Mouse (Mus musculus): ENCODE results near the gene Cysrt1.
"Not testable (repeated sequence)": the region's sequence is repeated elsewhere in the genome, so short reads cannot be mapped to it uniquely, and the experiment has no call there.

The Cysrt1 gene

DNA sequence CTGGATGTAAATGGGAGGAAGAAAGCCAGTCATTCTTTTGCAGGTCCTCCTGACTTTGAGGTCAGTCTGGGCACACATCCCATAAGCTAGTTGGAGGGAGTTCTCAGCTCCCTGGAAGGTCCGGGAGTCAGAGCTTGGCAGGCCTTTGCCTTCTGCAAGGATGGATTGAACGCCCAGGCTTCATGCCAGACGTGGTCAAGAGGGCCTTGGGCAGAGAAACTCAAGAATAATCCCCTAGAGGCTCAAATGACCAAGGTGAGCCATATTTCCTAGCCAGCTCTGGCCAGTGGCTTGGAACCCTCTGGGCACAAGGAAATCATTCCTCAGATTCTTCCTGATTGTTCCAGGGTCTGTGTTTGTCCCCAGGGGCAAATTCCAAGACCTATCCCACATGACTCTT is 22.6 kb upstream of the Cysrt1 start:
- no peak for DNase-seq (ENCODE audit: low read depth, low spot score)

DNA sequence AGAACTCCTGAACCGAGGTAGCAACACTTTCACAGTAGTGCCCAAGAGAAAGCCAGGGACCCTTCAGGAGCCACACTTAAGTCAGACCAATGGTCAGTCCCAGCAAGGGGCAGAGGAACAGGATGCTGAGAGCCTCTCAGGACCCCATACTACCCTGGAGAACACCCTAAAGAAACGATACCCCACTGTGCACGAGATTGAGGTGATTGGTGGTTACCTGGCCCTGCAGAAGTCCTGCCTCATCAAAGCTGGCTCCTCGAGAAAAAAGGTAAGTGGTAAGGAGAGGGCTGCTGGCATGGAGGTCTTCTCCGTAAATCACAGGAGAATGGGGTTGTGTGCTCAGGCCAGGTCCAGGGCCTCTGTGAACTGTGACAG is 22.0 kb upstream of the Cysrt1 start:
- no peak for DNase-seq (ENCODE audit: low read depth, low spot score)

DNA sequence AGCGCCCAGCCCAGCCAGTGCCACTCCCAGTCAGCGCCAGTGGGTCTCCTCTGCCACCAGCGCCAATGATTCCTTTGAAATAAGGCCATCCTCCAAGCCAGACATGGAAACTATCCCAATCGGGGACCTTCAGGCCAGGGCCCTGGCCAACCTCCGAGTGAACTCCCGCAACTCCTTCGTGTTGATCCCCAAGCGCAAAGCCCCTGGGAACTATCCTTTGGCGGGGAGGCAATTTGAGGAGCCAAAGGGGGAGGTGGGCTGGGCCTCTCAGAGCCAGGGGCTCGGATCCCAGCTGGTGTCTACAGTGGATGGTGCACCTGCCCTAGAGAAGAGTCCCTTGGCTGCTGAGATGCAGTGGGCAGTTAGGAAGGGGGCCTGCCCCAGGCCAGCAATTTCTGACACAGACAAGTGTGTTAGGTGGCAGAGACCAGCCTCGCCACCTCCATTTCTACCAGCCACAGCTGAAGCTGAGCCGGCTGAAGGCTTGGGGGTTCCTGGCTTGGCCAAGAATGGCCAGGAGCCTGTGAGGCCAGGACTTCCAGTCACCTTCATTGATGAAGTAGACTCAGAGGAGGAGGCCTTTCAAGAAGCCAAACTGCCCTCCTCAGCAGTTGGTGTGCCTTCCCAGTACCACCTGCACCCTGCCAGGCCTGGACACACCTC is 21.5 kb upstream of the Cysrt1 start:
- no peak for DNase-seq (ENCODE audit: low read depth, low spot score)

DNA sequence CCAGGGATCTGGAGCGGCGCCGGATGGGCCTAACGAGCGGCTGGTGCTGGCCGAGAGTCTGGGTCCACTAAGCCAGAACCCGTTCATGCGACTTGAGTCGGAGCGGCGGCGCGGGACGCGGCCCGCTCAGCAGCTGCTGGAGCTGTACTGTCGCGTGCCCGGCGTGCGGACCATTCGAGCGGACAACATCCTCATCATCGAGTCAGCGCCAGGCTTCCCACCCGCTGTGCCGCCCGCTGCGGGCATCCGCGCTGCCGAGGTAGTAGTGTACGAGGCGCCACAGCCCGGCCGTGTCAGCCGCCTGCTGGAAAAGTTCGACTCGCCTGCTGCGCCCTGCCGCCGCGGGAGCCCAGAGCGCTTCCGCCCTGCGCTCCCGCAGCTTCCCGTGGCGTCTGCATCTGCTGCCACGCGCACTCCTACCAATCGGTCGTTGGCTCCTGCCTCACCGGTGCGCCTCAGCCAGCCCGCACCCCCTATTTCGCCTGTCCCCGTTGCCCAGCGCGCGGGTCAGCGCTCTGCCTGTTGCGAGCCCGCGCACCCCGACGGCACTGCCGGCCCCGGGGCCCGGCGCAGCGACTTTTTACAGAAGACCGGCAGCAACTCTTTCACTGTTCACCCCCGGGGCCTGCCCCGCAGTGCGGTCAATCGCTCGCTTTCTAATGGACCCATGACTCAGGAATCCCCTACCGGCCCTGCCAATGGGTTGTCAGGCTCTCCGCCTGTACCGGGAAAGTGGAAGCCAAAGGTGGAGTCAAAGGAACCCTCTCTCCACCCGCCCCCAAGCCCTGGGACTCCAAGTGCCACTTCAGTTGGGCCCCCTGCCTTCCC is 20.8 kb upstream of the Cysrt1 start:
- DNase-seq (ENCODE audit: low read depth, low spot score) = no peak

DNA sequence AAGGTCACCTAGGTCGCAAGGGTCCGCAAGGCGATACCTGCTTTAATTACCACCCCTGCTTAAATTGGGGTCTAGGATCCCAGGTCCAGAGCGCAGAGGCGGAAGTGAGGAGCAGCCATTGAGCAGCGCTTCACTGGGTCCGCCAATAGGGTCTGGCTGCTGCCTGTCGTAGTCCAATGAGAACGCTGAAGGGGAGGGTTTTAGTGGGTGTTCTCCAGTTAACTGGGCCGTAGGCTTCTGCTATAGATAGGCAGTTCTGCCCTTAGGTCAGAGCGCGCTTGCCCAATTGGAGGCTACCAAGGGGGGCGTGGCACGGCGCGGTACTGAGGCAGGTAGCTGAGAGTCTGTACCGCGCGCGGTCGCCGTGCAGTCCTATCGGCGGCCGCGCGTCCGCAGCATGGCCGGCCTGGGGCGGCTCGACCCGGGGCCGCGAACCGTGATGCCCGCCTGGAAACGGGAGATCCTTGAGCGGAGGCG is 20.1 kb upstream of the Cysrt1 start, which contains the start of gene Tprn:
Gene Tprn, plus strand, starts transcription at position 328 of the 477 bp plus-strand sequence.
- DNase-seq (ENCODE audit: low read depth, low spot score) = peak; percentile 95

DNA sequence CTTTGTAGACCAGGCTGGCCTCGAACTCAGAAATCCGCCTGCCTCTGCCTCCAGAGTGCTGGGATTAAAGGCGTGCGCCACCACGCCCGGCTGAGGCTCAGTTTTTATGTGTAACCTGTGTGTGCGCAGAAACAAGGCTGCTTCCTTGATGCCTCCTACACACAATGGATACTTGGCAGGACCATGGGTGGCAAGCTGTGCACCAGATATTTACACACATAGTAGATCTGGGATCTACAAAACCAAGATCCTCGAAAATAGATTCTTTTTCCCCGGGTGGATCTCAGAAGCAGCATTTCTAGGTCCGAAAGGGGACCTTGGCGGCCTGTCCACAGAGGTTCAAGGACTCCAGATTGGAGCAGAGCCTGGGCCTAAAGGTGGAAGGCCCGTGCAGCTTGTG is 19.6 kb upstream of the Cysrt1 start:
- no peak for DNase-seq (ENCODE audit: low read depth, low spot score)

DNA sequence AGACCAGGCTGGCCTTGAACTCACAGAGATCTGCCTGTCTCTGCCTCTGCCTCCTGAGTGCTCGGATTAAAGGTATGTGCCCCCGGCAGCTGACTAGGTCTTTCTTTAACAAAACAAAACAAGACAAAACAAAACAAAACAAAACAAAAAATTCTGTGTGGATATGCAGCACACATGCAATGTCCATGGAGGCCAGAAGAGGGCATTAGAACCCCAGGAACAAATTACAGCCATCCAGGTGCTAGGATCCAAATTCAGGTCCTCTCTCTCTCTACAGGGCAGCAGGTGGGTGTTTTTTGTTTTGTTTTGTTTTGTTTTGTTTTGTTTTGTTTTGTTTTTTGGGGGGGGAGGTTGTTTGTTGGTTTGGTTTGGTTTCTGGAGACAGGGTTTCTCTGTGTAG is 16.6 kb upstream of the Cysrt1 start:
- DNase-seq (ENCODE audit: low read depth, low spot score) = no peak

DNA sequence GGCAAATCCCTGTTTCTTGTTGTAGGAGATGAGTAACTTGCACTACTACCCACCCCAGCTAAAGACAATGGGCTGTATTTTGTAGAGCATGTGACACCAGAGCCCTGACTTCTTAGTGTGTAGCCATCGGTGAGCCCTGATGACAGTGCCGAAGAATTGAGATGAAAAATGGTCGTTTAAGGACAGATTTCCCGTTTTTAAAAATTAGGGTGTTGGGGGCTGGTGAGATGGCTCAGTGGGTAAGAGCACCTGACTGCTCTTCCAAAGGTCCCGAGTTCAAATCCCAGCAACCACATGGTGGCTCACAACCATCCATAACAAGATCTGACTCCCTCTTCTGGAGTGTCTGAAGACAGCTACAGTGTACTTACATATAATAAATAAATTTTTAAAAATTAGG is 15.0 kb upstream of the Cysrt1 start:
- not testable (repeated sequence) for DNase-seq (ENCODE audit: low read depth, low spot score)

DNA sequence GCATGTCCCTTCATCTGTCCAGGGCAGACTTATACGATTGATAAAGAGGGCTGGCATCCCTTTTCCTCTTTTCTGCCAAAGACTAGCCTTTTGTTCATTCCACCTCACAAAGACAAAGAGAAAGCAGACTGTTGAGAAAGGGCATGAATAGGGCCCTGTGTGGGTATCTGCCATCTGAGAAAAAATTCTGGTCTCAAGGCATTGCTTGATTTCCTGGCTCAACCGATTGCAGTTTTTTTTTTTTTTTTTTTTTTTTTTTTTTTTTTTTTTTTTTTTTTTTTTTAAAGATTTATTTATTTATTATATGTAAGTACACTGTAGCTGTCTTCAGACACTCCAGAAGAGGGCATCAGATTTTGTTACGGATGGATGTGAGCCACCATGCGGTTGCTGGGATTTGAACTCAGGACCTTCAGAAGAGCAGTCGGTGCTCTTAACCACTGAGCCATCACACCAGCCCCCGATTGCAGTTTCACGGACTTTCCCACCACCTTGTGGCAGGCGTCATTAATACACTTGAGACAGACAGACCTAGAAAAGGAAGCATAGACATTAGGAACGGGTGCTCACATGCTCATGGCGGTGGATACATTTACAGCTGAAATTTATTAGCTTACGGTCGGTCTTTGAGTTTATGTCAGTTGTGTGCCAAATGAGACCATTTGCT is 14.3 kb upstream of the Cysrt1 start:
- not testable (repeated sequence) for DNase-seq (ENCODE audit: low read depth, low spot score)

DNA sequence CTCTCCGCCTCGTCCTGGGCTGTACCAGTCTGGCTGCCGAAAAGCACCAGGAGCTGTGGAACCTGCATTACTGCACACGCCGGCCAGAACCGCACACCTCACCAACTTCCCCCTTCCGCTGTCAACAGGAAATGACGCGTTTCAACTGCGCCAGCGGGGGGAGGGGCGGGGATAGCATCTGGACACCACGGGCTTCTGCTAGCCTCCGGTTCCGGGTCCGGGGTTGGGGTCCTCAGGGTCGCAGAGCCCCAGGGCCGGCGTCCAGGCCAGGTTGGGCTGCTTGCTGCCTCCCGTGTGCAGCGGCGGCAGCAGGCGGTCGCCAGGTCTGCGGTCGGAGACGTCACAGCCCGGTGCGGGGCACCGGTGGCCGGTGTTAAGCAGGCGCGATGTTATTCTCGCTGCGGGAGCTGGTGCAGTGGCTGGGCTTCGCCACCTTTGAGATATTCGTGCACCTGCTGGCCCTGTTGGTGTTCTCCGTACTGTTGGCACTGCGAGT is 13.1 kb upstream of the Cysrt1 start, which contains the start of gene Tmem203:
Gene Tmem203, plus strand, starts transcription at position 156 of the 496 bp plus-strand sequence.
- peak; percentile 83 for DNase-seq (ENCODE audit: low read depth, low spot score)

DNA sequence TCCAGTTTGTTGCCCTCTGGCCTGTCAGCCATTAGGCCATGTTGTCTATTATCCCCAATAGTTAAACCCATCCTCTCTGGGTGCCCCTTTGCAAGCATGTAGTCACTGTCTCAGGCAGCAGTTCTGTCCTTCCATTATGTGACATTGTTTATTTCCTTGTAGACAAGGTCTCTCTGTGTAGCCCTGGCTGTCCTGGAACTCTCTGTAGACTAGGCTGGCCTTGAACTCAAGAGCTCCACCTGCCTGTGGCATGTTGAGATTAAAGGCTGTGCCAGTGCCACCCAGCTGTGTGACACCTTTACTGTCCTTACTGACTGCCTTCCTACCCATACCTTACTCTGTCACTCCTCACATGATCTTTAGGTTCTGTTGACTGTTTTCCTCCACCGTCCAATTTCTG is 10.1 kb upstream of the Cysrt1 start:
- no peak for DNase-seq (ENCODE audit: low read depth, low spot score)

DNA sequence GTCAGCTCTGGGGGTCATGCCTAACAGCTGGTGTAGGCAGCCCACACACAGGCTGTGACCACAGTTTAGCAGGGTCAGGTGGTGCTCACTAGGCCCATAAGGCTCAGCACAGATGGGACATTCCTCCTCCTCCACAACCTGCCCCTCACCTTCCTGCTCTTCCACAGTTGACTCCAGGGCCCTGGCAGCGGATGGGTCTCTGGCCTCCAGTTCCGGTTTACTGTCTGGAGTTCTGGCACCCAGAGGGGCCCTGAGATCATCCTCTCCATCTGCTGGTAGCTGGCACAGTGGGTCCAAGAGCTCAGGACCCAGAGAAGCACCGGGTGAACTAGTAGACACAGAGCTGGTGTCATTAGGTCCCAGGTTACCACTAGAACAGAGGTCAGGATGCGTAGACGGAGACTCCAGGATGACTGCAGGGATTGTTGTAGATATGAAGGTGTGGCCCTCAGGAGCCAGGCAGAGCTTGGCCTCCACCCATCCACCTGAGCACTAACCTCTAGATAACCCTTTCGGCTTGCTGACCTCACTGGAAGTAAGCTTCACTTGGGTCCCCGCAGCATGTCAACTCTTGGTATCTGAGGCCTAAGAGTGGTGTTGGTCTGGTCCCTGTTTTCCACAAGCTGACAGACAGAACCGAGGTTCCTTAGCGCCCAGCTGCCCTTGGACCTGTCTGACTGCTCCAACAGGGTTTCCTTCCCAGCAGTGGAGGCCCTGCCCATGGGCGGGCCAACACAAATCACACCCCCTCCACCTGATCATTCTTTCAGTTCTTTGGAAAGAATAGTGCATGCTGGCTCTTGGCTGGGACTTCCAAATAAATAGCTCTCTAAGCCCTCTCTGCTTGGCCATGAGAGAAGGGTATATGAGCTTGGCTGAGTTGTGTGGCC is 4.2 kb upstream of the Cysrt1 start, which contains the start of gene AL732309.1:
Gene AL732309.1, minus strand, starts transcription at position 681 of the 890 bp plus-strand sequence.
- DNase-seq (ENCODE audit: low read depth, low spot score) = no peak

DNA sequence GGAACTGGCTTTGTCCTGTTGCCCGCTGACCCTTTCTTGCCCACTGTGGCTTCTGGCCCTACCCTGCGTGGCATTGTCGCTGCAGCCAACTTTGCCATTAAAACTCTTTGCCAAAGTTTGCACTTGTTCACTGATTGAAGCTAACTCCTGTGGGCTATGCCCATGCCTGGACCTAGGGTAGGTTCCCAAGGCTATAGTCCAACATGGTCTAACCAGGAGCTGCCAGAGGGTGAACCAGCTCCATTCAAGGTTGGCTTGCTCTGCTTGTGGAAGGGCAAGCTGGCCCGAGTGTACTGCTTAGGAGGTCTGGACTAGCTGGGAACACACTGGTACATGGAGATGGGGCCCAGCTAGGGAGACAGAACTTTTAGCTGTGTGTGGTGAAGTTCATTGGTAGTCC is 1.9 kb upstream of the Cysrt1 start:
- DNase-seq (ENCODE audit: low read depth, low spot score) = no peak

DNA sequence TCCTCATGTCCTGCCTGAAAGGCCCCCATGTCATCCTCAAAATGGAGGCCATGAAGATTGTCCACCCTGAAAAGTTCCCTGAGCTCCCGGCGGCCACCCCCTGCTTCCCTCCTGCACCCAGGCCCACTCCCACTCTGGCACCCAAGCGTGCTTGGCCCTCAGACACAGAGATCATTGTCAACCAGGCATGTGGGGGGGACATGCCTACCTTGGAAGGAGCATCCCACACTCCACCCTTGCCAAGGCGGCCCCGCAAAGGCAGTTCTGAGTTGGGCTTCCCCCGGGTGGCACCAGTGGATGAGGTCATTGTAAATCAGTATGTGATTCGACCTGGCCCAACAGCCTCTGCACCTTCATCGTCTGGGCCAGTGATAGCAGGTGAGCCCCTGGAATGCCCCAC is 1.1 kb upstream of the Cysrt1 start:
- DNase-seq (ENCODE audit: low read depth, low spot score) = no peak

DNA sequence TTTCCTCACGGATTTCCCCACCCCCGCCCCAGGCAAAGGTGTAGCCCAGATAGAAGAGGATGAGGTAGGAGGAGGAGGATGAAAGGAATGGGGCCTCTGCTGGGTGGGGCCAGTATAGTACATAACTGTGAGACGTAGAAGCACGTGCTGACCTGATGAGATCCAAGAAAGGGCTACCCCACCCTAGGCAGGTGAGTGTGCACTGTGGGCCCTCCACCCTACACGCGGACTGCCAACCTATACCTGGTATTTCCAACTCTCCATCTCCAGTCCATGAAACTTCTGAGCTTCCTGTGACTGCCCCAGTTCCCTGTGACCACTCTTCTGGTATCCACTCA is 845 bp downstream of the Cysrt1 start:
- DNase-seq (ENCODE audit: low read depth, low spot score) = no peak

DNA sequence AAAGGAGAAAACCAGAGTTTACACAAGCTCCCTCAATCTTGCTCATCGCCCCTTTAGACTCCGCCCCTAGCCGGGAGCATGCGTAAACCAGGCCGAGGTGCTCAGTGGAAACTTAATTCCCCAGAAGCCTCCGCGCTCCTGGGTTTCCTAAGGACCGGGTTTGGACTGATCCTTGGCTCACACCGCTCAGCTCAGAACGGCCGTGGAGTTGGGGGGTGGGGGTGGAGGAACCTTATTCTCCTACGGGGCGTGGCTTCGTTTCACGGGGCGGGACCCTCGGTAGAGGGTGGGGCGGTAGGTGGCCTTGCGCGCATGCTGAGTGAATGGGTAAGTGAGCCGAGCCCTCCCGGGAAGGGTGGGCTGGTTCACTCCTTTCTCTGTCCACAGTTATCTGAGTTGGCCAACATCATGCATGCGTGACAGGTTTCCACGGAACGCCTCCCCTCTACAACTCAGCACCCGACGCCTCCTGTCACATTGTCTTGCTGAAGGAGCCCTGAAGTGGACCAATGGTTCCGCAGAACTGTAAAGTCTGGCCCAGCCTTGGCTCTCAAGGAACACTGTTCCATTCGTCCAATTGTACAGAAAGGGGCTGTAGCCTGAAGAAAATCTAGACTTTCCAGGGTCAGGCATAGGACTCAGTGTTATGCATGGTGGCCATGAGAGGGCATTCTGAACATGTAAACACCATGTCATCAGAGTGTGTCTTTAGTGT is 1.4 kb downstream of the Cysrt1 start:
- DNase-seq (ENCODE audit: low read depth, low spot score) = peak; percentile 71

DNA sequence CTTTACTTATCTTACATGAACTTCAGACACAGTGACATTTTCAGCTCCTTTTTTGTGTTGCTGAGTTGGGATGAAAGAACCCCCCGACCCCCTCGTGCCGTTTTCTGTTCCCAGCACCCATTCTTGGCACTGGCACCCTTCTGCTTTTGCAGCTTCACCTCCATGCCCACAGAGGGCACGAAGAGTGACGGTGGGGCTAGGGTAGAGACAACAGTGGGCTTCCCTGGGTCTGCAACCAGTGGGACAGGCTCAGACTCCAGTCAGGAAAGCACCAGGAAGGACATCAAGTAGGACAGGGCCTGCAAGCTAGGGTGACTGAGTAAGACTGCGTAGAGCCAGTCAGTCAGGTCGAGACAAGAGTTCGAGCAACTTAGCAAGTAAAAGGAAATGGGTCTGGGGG is 1.9 kb downstream of the Cysrt1 start:
- DNase-seq (ENCODE audit: low read depth, low spot score) = no peak

DNA sequence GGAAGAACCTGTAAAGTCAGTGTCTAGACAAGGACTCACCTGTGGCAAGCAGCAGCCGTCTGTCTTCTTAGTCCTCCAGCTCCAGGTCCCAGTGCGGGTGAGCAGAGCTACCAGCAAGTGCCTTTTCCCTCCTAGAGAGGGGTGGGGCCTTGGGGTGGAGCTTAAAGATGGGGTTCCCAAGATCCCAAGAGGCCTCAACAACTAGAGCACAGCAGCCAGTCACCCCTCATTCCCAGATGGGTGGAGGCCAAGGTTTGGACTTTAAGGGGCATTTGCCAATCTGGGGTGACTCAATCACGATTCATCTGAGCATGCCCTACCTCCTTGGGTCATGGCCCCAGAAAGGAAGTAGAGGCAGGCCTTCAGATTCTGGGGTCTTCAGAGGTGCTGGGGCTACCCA is 2.5 kb downstream of the Cysrt1 start:
- DNase-seq (ENCODE audit: low read depth, low spot score) = no peak

DNA sequence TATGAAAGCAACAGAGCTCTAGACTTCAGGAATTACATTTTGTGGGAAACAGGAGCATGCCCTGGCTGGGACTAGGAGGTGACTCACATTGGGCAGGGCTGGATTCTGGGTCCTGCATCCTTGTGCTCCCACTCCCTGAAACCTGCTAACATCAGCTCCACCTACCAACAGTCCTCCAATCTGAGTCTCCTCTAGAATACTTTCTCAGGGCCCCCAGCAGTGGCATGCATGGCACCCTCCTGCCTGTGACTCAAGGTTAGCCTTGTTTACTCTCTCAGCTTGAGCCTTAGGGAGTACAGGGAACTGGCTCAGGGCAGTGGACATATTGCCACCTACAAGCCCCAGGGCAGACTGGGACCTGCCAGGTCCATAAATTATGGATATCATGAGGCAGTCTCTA is 4.1 kb downstream of the Cysrt1 start:
- no peak for DNase-seq (ENCODE audit: low read depth, low spot score)

DNA sequence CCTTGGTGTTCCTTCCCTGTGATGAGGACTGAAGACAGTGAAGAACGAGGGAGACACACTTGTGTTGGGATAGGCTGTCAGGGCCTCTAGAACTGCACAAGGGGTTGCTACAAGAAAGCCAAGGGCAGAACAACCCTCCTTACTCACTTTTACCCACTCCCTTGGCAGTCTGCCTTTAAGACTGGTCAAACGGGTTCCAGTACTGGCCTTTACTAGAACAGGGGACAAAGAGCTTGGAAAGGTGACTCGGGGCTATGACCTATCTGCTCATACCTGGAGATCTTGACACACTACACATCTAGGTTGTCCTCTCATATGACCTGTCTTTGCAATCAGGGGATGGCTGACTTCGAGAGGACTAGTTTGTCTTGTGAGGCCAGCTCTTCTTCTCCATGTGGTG is 4.7 kb downstream of the Cysrt1 start:
- DNase-seq (ENCODE audit: low read depth, low spot score) = no peak

DNA sequence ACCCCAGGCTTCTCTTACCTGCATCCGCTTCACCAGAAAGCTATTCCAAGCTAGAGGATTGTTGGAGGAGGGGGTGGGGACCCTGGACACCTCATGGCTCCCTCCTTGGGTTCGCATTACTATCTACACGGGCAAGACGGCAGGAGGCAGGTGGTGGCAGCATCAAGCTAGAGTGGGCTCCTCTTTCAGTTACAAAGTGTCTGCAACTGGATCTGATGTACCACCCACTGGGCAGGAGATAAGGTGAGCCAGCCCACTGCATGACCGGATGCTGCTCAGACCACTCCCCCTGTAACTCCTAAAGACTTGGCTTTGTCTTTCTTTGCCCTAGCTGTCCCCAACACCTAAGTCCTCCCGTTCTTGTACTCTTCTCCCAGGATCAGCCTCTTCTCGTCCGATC is 5.6 kb downstream of the Cysrt1 start, which contains the start of gene Rnf224:
Gene Rnf224, minus strand, starts transcription at position 174 of the 400 bp plus-strand sequence.
- no peak for DNase-seq (ENCODE audit: low read depth, low spot score)
